ENCODE assay signal across 12 mouse cellular contexts in genomic region chr16:25039904-25040303, GRCm38 (mm10).
DNase-seq lines count a peak whose midpoint lies in the region; ATAC-seq and TF ChIP-seq lines count a peak whose summit lies in the region.
"Had no signal": no experiment of that assay in that cellular context is flagged by ENCODE, and none has a peak within 500 bp of the region (broad histone marks: within the 10 kb centered on the region; RNA-seq: fewer than 3 reads in every experiment).

No protein-coding gene starts in this region.

- H3K27ac ChIP-seq in forebrain, embryonic 12.5 days = no peak overlapping the region
- no peak overlapping the region for H3K27ac ChIP-seq in forebrain, embryonic 11.5 days (ENCODE audit: low read depth, low read length)
- H3K27ac ChIP-seq in midbrain, postnatal 0 days (ENCODE audit: low read depth, low read length) = no peak overlapping the region
- H3K27ac ChIP-seq in midbrain, embryonic 10.5 days (replicated peaks) = no peak overlapping the region
- H3K27ac ChIP-seq: neural tube, embryonic 13.5 days had no signal

- H3K4me1 ChIP-seq in forebrain, embryonic 12.5 days = no peaks in the 10 kb centered on the region
- H3K4me1 ChIP-seq in forebrain, embryonic 11.5 days (replicated peaks; ENCODE audit: control insufficient read depth, insufficient read depth, low read length) = no peaks in the 10 kb centered on the region
- H3K4me1 ChIP-seq in midbrain, postnatal 0 days (ENCODE audit: insufficient read depth, low read length) = no peaks in the 10 kb centered on the region
- no peaks in the 10 kb centered on the region for H3K4me1 ChIP-seq in midbrain, embryonic 10.5 days
- H3K4me1 ChIP-seq: neural tube, embryonic 13.5 days had no signal

- H3K4me3 ChIP-seq in forebrain, embryonic 12.5 days (replicated peaks) = no peak overlapping the region
- H3K4me3 ChIP-seq in forebrain, embryonic 11.5 days (ENCODE audit: low read depth, low read length) = no peak overlapping the region
- H3K4me3 ChIP-seq in midbrain, postnatal 0 days (ENCODE audit: low read depth, low read length) = no peak overlapping the region
- H3K4me3 ChIP-seq in midbrain, embryonic 10.5 days = no peak overlapping the region
- H3K4me3 ChIP-seq: neural tube, embryonic 13.5 days had no signal

- H3K9me3 ChIP-seq in forebrain, embryonic 12.5 days = no peaks in the 10 kb centered on the region
- no peaks in the 10 kb centered on the region for H3K9me3 ChIP-seq in forebrain, embryonic 11.5 days (ENCODE audit: control insufficient read depth, low read length)
- H3K9me3 ChIP-seq in midbrain, postnatal 0 days (ENCODE audit: low read length) = no peaks in the 10 kb centered on the region
- no peaks in the 10 kb centered on the region for H3K9me3 ChIP-seq in midbrain, embryonic 10.5 days (replicated peaks)
- H3K9me3 ChIP-seq: neural tube, embryonic 13.5 days had no signal

- H3K4me2 ChIP-seq in forebrain, embryonic 12.5 days = no peak overlapping the region
- H3K4me2 ChIP-seq in forebrain, embryonic 11.5 days (ENCODE audit: low read depth, low read length, severe bottlenecking) = no peak overlapping the region
- H3K4me2 ChIP-seq in midbrain, postnatal 0 days (ENCODE audit: low read depth, low read length, poor library complexity, severe bottlenecking) = no peak overlapping the region
- H3K4me2 ChIP-seq: neural tube, embryonic 13.5 days had no signal

- DNase-seq in forebrain, embryonic 11.5 days (ENCODE audit: low spot score) = no peak
- peak; percentile 66 for DNase-seq in midbrain, postnatal 0 days (ENCODE audit: low spot score)
- DNase-seq in midbrain, embryonic 10.5 days (ENCODE audit: low spot score) = no peak
- peak; percentile 66 to 78 for DNase-seq in left cerebral cortex, postnatal 10 days (ENCODE audit: extremely low spot score in 1 of 2, low spot score in 2 of 2)
- peak; percentile 71 for DNase-seq in telencephalon, adult 2 months (ENCODE audit: low read depth, low spot score)
- DNase-seq in liver = no peak
- DNase-seq in spleen, postnatal 10 days (ENCODE audit: low spot score in 2 of 2) = no peak
- DNase-seq: adrenal gland, postnatal 10 days; heart, postnatal 36 days; thymus, adult 2 months had no signal

- H3K27me3 ChIP-seq in forebrain, embryonic 12.5 days = no peaks in the 10 kb centered on the region
- no peaks in the 10 kb centered on the region for H3K27me3 ChIP-seq in forebrain, embryonic 11.5 days (ENCODE audit: control insufficient read depth, insufficient read depth, low read length)
- no peaks in the 10 kb centered on the region for H3K27me3 ChIP-seq in midbrain, postnatal 0 days (ENCODE audit: insufficient read depth, low read length)
- no peaks in the 10 kb centered on the region for H3K27me3 ChIP-seq in midbrain, embryonic 10.5 days (ENCODE audit: low read depth, poor library complexity, severe bottlenecking)
- H3K27me3 ChIP-seq: neural tube, embryonic 13.5 days had no signal

- 62% methylated on average over 10 of the region's 10 CpGs for WGBS in forebrain, embryonic 12.5 days
- WGBS in forebrain, embryonic 11.5 days = 60% methylated on average over 10 of the region's 10 CpGs
- WGBS in midbrain, postnatal 0 days = 61% methylated on average over 10 of the region's 10 CpGs
- WGBS in midbrain, embryonic 10.5 days = 59% methylated on average over 10 of the region's 10 CpGs

- no peak for TF ChIP-seq CTCF in midbrain, postnatal 0 days (IDR thresholded peaks at IDR 0.05)

- intact Hi-C loops in left cerebral cortex, postnatal 10 days (cut with DNase I) = no loop called here

- H3K36me3 ChIP-seq in forebrain, embryonic 12.5 days (replicated peaks) = no peaks in the 10 kb centered on the region
- H3K36me3 ChIP-seq in forebrain, embryonic 11.5 days (ENCODE audit: control insufficient read depth, insufficient read depth, low read length) = no peaks in the 10 kb centered on the region
- no peaks in the 10 kb centered on the region for H3K36me3 ChIP-seq in midbrain, postnatal 0 days (ENCODE audit: insufficient read depth, low read length)
- H3K36me3 ChIP-seq in midbrain, embryonic 10.5 days = no peaks in the 10 kb centered on the region
- H3K36me3 ChIP-seq: neural tube, embryonic 13.5 days had no signal

- no peak overlapping the region for H3K9ac ChIP-seq in forebrain, embryonic 12.5 days
- no peak overlapping the region for H3K9ac ChIP-seq in forebrain, embryonic 11.5 days (ENCODE audit: low read length)
- no peak overlapping the region for H3K9ac ChIP-seq in midbrain, postnatal 0 days (replicated peaks; ENCODE audit: low read length, poor library complexity, severe bottlenecking)
- H3K9ac ChIP-seq: neural tube, embryonic 13.5 days had no signal

- peak; percentile 46; the same call in 1 of the 2 replicates for ATAC-seq in forebrain, embryonic 12.5 days (ENCODE audit: low FRiP score)
- no peak for ATAC-seq in forebrain, embryonic 11.5 days (replicated peaks; ENCODE audit: low FRiP score)
- no peak for ATAC-seq in midbrain, postnatal 0 days (ENCODE audit: low FRiP score)

Comparison
In these comparisons a context has a peak if more than half of its experiments do, and no peak if none do; other contexts are left out.
1. DNase-seq: peak in midbrain, postnatal 0 days (single experiment), left cerebral cortex, postnatal 10 days (2 of 2) and telencephalon, adult 2 months (single experiment); none in forebrain, embryonic 11.5 days (single experiment), midbrain, embryonic 10.5 days (single experiment), liver (single experiment) and spleen, postnatal 10 days (0 of 2).